ENCODE assay signal across 11 mouse cellular contexts in the genomic region with DNA sequence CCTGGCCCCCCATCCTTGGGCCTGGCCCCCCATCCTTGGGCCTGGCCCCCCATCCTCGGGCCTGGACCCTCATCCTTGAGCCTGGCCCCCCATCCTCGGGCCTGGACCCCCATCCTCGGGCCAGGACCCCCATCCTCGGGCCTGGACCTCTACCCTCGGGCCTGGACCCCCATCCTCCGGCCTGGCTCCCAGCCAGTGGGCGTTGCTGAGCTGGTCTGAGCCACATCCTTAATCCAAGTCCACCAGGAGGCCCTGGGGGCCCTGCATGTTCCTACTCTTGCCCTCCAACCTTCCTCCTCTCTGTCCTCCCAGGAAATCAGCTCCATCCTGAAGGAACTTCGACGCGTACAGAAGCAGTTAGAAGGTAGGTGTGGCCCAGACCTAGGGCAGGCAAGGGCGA. TPM values are rescaled to one million over a fixed set of nuclear protein-coding genes. Genes with fewer than 3 reads are reported as not detected.
DNase-seq lines count a peak whose midpoint lies in the region; ATAC-seq and TF ChIP-seq lines count a peak whose summit lies in the region.
"Had no signal": no experiment of that assay in that cellular context is flagged by ENCODE, and none has a peak within 500 bp of the region (broad histone marks: within the 10 kb centered on the region; RNA-seq: fewer than 3 reads in every experiment).

No protein-coding gene starts in this region.

- WGBS in midbrain, embryonic 10.5 days: 84% methylated on average over 11 of the region's 11 CpGs
- 81% methylated on average over 11 of the region's 11 CpGs for WGBS in midbrain, embryonic 16.5 days
- 81% methylated on average over 6 of the region's 11 CpGs for WGBS in embryonic facial prominence, embryonic 15.5 days
- 87% methylated on average over 11 of the region's 11 CpGs for WGBS in intestine, postnatal 0 days

- H3K27ac ChIP-seq in midbrain, embryonic 10.5 days (replicated peaks): 0 out of 2 replicates have a peak overlapping the region, but pooled peaks have one; percentile 17
- H3K27ac ChIP-seq in midbrain, embryonic 16.5 days (ENCODE audit: low read length): no peak overlapping the region
- no peak overlapping the region for H3K27ac ChIP-seq in embryonic facial prominence, embryonic 15.5 days (replicated peaks)
- no peak overlapping the region for H3K27ac ChIP-seq in intestine, postnatal 0 days (ENCODE audit: low read depth, low read length)
- H3K27ac ChIP-seq: left cerebral cortex, adult 2 months; liver, embryonic 15.5 days had no signal

- H3K36me3 ChIP-seq in midbrain, embryonic 10.5 days: peaks cover 4% of the 10 kb centered on the region
- peaks cover 24% of the 10 kb centered on the region for H3K36me3 ChIP-seq in midbrain, embryonic 16.5 days (ENCODE audit: control insufficient read depth, insufficient read depth, low read length)
- H3K36me3 ChIP-seq in embryonic facial prominence, embryonic 15.5 days: peaks cover 47% of the 10 kb centered on the region
- peaks cover 33% of the 10 kb centered on the region; the same call in 1 of the 2 replicates for H3K36me3 ChIP-seq in intestine, postnatal 0 days (ENCODE audit: control insufficient read depth, insufficient read depth)
- H3K36me3 ChIP-seq: liver, embryonic 15.5 days had no signal

- no peak overlapping the region for H3K4me2 ChIP-seq in midbrain, embryonic 16.5 days (ENCODE audit: low read length)
- no peak overlapping the region for H3K4me2 ChIP-seq in embryonic facial prominence, embryonic 15.5 days (replicated peaks)
- H3K4me2 ChIP-seq in intestine, postnatal 0 days (replicated peaks; ENCODE audit: low read depth): no peak overlapping the region
- H3K4me2 ChIP-seq: liver, embryonic 15.5 days had no signal

- no peaks in the 10 kb centered on the region for H3K27me3 ChIP-seq in midbrain, embryonic 10.5 days (ENCODE audit: low read depth, poor library complexity, severe bottlenecking)
- H3K27me3 ChIP-seq in midbrain, embryonic 16.5 days (ENCODE audit: control insufficient read depth, insufficient read depth, low read depth, low read length): no peaks in the 10 kb centered on the region
- no peaks in the 10 kb centered on the region for H3K27me3 ChIP-seq in embryonic facial prominence, embryonic 15.5 days
- H3K27me3 ChIP-seq in intestine, postnatal 0 days (replicated peaks; ENCODE audit: control insufficient read depth, insufficient read depth, low read length): no peaks in the 10 kb centered on the region
- H3K27me3 ChIP-seq: liver, embryonic 15.5 days had no signal

- peak; percentile 92 for DNase-seq in heart, adult 11 months
- no peak for DNase-seq in heart, postnatal 14 days
- DNase-seq in midbrain, embryonic 10.5 days (ENCODE audit: low spot score): no peak
- DNase-seq in frontal cortex, postnatal 14 days (ENCODE audit: low spot score in 2 of 2): no peak
- DNase-seq: gastrocnemius, postnatal 25 days; thymus, postnatal 14 days had no signal

- peaks cover 31% of the 10 kb centered on the region for H3K4me1 ChIP-seq in midbrain, embryonic 10.5 days
- H3K4me1 ChIP-seq in midbrain, embryonic 16.5 days (ENCODE audit: control insufficient read depth, insufficient read depth, low read length): peaks cover 9% of the 10 kb centered on the region
- peaks cover 35% of the 10 kb centered on the region for H3K4me1 ChIP-seq in embryonic facial prominence, embryonic 15.5 days
- H3K4me1 ChIP-seq in intestine, postnatal 0 days (replicated peaks; ENCODE audit: control insufficient read depth, insufficient read depth, low read length): no peaks in the 10 kb centered on the region

- no peak for TF ChIP-seq CTCF in intestine, postnatal 0 days (IDR thresholded peaks at IDR 0.05; ENCODE audit: low read depth)

- ATAC-seq in midbrain, embryonic 16.5 days: no peak
- no peak for ATAC-seq in embryonic facial prominence, embryonic 15.5 days (ENCODE audit: insufficient number of reproducible peaks, low FRiP score, low TSS enrichment, low read depth)
- ATAC-seq in intestine, postnatal 0 days: no peak

- H3K4me3 ChIP-seq in midbrain, embryonic 10.5 days: no peak overlapping the region
- no peak overlapping the region for H3K4me3 ChIP-seq in midbrain, embryonic 16.5 days (ENCODE audit: low read depth, low read length)
- no peak overlapping the region for H3K4me3 ChIP-seq in embryonic facial prominence, embryonic 15.5 days (replicated peaks)
- H3K4me3 ChIP-seq in intestine, postnatal 0 days (ENCODE audit: low read depth, low read length): no peak overlapping the region
- H3K4me3 ChIP-seq: left cerebral cortex, adult 2 months; liver, embryonic 15.5 days had no signal

- no peak overlapping the region for H3K9ac ChIP-seq in midbrain, embryonic 16.5 days (ENCODE audit: low read depth, low read length)
- H3K9ac ChIP-seq in embryonic facial prominence, embryonic 15.5 days: peak overlapping the region; percentile 2; the same call in 1 of the 2 replicates
- H3K9ac ChIP-seq in intestine, postnatal 0 days (ENCODE audit: low read depth, low read length): peak overlapping the region; percentile 7; the same call in 1 of the 2 replicates
- H3K9ac ChIP-seq: liver, embryonic 15.5 days had no signal

- intact Hi-C loops in heart, postnatal 14 days (cut with DNase I): no loop called here

- no peaks in the 10 kb centered on the region for H3K9me3 ChIP-seq in midbrain, embryonic 10.5 days (replicated peaks)
- H3K9me3 ChIP-seq in midbrain, embryonic 16.5 days (replicated peaks; ENCODE audit: control insufficient read depth, low read length, poor library complexity, severe bottlenecking): no peaks in the 10 kb centered on the region
- H3K9me3 ChIP-seq in embryonic facial prominence, embryonic 15.5 days (replicated peaks): no peaks in the 10 kb centered on the region
- H3K9me3 ChIP-seq in intestine, postnatal 0 days (ENCODE audit: control insufficient read depth): no peaks in the 10 kb centered on the region
- H3K9me3 ChIP-seq: liver, embryonic 15.5 days had no signal

RNA-seq across cellular contexts. Expression of a gene that starts 16.2 kb away (rescaled TPM):
- 1 to 10 TPM; 6.3 to 8.0 TPM for total RNA-seq in heart, postnatal 14 days (2021)
- 3.7 and 5.7 TPM in 2 replicates for polyA plus RNA-seq in midbrain, embryonic 10.5 days (2016; fragmentation: Nextera tagmentation; extraction: Ambion mirVana)
- polyA plus RNA-seq in midbrain, embryonic 16.5 days (2015; fragmentation: Nextera tagmentation; extraction: Ambion mirVana): 4.9 and 5.9 TPM in 2 replicates
- 13.4 and 15.3 TPM in 2 replicates for polyA plus RNA-seq in embryonic facial prominence, embryonic 15.5 days (2015; fragmentation: Nextera tagmentation; extraction: Ambion mirVana)
- polyA plus RNA-seq in intestine, postnatal 0 days (2015; fragmentation: Nextera tagmentation; extraction: Ambion mirVana): 6.7 and 6.9 TPM in 2 replicates

RNA-seq across cellular contexts. Expression of a gene that starts 24.0 kb away (rescaled TPM):
- total RNA-seq in heart, postnatal 14 days (2021): 1 to 10 TPM; 8.6 to 9.9 TPM
- 3.3 and 4.3 TPM in 2 replicates for polyA plus RNA-seq in midbrain, embryonic 10.5 days (2016; fragmentation: Nextera tagmentation; extraction: Ambion mirVana)
- 36.0 and 39.4 TPM in 2 replicates for polyA plus RNA-seq in midbrain, embryonic 16.5 days (2015; fragmentation: Nextera tagmentation; extraction: Ambion mirVana)
- polyA plus RNA-seq in embryonic facial prominence, embryonic 15.5 days (2015; fragmentation: Nextera tagmentation; extraction: Ambion mirVana): 25.0 and 28.4 TPM in 2 replicates
- 12.7 and 13.4 TPM in 2 replicates for polyA plus RNA-seq in intestine, postnatal 0 days (2015; fragmentation: Nextera tagmentation; extraction: Ambion mirVana)

RNA-seq across cellular contexts. Expression of a gene that starts 58.2 kb away (rescaled TPM):
- total RNA-seq in heart, postnatal 14 days (2021): 10 to 100 TPM; 14.5 to 19.5 TPM
- polyA plus RNA-seq in midbrain, embryonic 10.5 days (2016; fragmentation: Nextera tagmentation; extraction: Ambion mirVana): 0.06 and 0.11 TPM in 2 replicates
- polyA plus RNA-seq in midbrain, embryonic 16.5 days (2015; fragmentation: Nextera tagmentation; extraction: Ambion mirVana): 1.4 and 2.0 TPM in 2 replicates
- 8.5 and 10.3 TPM in 2 replicates for polyA plus RNA-seq in embryonic facial prominence, embryonic 15.5 days (2015; fragmentation: Nextera tagmentation; extraction: Ambion mirVana)
- polyA plus RNA-seq in intestine, postnatal 0 days (2015; fragmentation: Nextera tagmentation; extraction: Ambion mirVana): 1.6 TPM in 2 replicates
